Mouse (Mus musculus): ENCODE data around the gene Map3k13.

GRCm38 (mm10) chr16:21830784-21831183, 36.6 kb downstream of the Map3k13 start:
- no peak for TF ChIP-seq CTCF (IDR thresholded peaks at IDR 0.05; ENCODE audit: borderline replicate concordance, control insufficient read depth, extremely low read depth, insufficient read depth, low read length, poor library complexity)
- TF ChIP-seq POLR2A (IDR thresholded peaks at IDR 0.05; ENCODE audit: control insufficient read depth, extremely low read depth, insufficient read depth, low read length, poor library complexity), result no peak
